Mouse (Mus musculus): ENCODE measurements around the gene Olfr131. TPM values are rescaled to one million over a fixed set of nuclear protein-coding genes. Genes with fewer than 3 reads are reported as not detected.
"Not testable (repeated sequence)": the region's sequence is repeated elsewhere in the genome, so short reads cannot be mapped to it uniquely, and the experiment has no call there.

Olfr131 gene
- not detected in 2 replicates for polyA plus RNA-seq (2016; fragmentation: Nextera tagmentation; extraction: Ambion mirVana)

GRCm38 (mm10) chr17:38088593-38088992 lies at the start of gene Olfr131:
Gene Olfr131, minus strand, starts transcription at chr17:38088693.
- no peak for ATAC-seq (ENCODE audit: insufficient number of reproducible peaks, low FRiP score)
- no peaks in the 10 kb centered on the region for H3K36me3 ChIP-seq
- no peaks in the 10 kb centered on the region for H3K27me3 ChIP-seq (replicated peaks)
- no peak within 1 kb of the TSS for H3K9ac ChIP-seq
- H3K9me3 ChIP-seq (replicated peaks): 0 out of 2 replicates have a peak, but pooled peaks cover under 1% of the 10 kb centered on the region
- H3K4me1 ChIP-seq (replicated peaks): no peaks in the 10 kb centered on the region
- H3K27ac ChIP-seq (ENCODE audit: poor library complexity, severe bottlenecking): no peak within 1 kb of the TSS
- no peak within 1 kb of the TSS for H3K4me2 ChIP-seq
- no peak within 1 kb of the TSS for H3K4me3 ChIP-seq

GRCm38 (mm10) chr17:38134426-38134825 lies 45.9 kb upstream of the Olfr131 start, which contains the start of gene Olfr132:
Gene Olfr132, minus strand, starts transcription at chr17:38134526.
- Histone ChIP-seq H3K27ac (ENCODE audit: poor library complexity, severe bottlenecking) (no peak within 1 kb of the TSS), H3K9ac (no peak within 1 kb of the TSS), H3K27me3 (replicated peaks) (no peaks in the 10 kb centered on the region), H3K9me3 (replicated peaks) (peaks cover 6% of the 10 kb centered on the region; the same call in 1 of the 2 replicates), H3K4me1 (replicated peaks) (no peaks in the 10 kb centered on the region), H3K36me3 (no peaks in the 10 kb centered on the region), H3K4me2 (no peak within 1 kb of the TSS), H3K4me3 (no peak within 1 kb of the TSS)
- ATAC-seq (ENCODE audit: insufficient number of reproducible peaks, low FRiP score): no peak
- whole genome bisulfite sequencing: 72% methylated on average over 1 of the region's 1 CpGs

GRCm38 (mm10) chr17:38125371-38125770 lies 36.9 kb upstream of the Olfr131 start:
- H3K27ac ChIP-seq (ENCODE audit: poor library complexity, severe bottlenecking); H3K9ac ChIP-seq; H3K27me3 ChIP-seq (replicated peaks); H3K4me3 ChIP-seq; H3K9me3 ChIP-seq (replicated peaks); H3K36me3 ChIP-seq; H3K4me1 ChIP-seq (replicated peaks); ATAC-seq (ENCODE audit: insufficient number of reproducible peaks, low FRiP score); H3K4me2 ChIP-seq: not testable (repeated sequence)
- WGBS: 61% methylated on average over 3 of the region's 3 CpGs

- WGBS: 64% methylated on average over 1 of the region's 1 CpGs
- H3K9ac ChIP-seq; ATAC-seq (ENCODE audit: insufficient number of reproducible peaks, low FRiP score): not testable (repeated sequence)
Observed at GRCm38 (mm10) chr17:38124199-38124598, 35.7 kb upstream of the Olfr131 start.

DNA sequence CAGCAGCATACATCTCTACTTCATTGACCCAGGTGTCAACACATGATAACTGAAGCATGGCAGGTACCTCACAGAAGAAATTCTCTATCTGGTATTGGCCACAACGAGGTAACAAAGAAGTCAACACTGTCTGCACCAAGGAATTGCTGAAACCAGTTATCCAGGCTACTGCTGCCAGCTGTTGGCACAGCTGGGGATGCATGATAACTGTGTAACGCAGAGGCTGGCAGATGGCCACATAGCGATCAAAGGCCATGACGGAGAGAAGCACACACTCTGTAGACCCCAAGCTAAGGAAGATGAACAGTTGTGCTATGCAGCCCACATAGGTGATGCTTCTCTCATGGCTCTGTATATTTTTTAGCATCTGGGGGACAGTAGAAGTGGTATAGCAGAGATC lies 6.1 kb downstream of the Olfr131 start:
- H3K27ac ChIP-seq (ENCODE audit: poor library complexity, severe bottlenecking): no peak overlapping the region
- no peaks in the 10 kb centered on the region for H3K36me3 ChIP-seq
- ATAC-seq (ENCODE audit: insufficient number of reproducible peaks, low FRiP score): no peak
- H3K4me2 ChIP-seq: no peak overlapping the region
- H3K27me3 ChIP-seq (replicated peaks): no peaks in the 10 kb centered on the region
- H3K9ac ChIP-seq: no peak overlapping the region
- H3K9me3 ChIP-seq (replicated peaks): peaks cover 9% of the 10 kb centered on the region
- WGBS: 73% methylated on average over 4 of the region's 4 CpGs
- H3K4me3 ChIP-seq: no peak overlapping the region
- H3K4me1 ChIP-seq (replicated peaks): no peaks in the 10 kb centered on the region

More at GRCm38 (mm10) chr17:38124199-38124598, 35.7 kb upstream of the Olfr131 start:
- H3K27me3 ChIP-seq (replicated peaks); H3K4me3 ChIP-seq; H3K4me1 ChIP-seq (replicated peaks); H3K27ac ChIP-seq (ENCODE audit: poor library complexity, severe bottlenecking); H3K4me2 ChIP-seq; H3K36me3 ChIP-seq; H3K9me3 ChIP-seq (replicated peaks): not testable (repeated sequence)

- no peak within 1 kb of the TSS for H3K4me2 ChIP-seq
- H3K27me3 ChIP-seq (replicated peaks): no peaks in the 10 kb centered on the region
- no peak within 1 kb of the TSS for H3K4me3 ChIP-seq
- H3K9ac ChIP-seq: no peak within 1 kb of the TSS
- no peaks in the 10 kb centered on the region for H3K9me3 ChIP-seq (replicated peaks)
- H3K27ac ChIP-seq (ENCODE audit: poor library complexity, severe bottlenecking): no peak within 1 kb of the TSS
- no peaks in the 10 kb centered on the region for H3K4me1 ChIP-seq (replicated peaks)
- H3K36me3 ChIP-seq: no peaks in the 10 kb centered on the region
- WGBS: 79% methylated on average over 1 of the region's 1 CpGs
- no peak for ATAC-seq (ENCODE audit: insufficient number of reproducible peaks, low FRiP score)
Observed at GRCm38 (mm10) chr17:38063621-38064020, 24.9 kb downstream of the Olfr131 start, which contains the start of gene Olfr130. Gene Olfr130, plus strand, starts transcription at chr17:38063921.

DNA sequence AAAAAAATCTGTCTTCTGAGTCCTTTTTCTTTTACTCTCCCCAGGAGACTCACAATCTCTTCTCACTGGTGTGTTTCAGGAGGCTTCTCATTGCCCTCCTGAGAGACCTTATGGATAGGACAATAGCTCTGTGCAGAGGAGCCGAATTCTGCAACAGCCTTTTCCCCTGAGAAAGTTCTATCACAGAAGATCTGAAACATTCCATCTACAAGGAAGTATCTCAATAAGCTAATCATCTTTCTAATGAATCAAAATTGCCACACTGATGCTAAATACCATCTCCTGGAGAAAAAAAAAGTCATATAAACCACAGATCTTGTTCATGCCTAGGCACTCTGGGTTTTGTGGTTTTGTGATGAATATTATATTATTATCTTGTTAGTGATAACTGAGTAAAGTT lies 28.5 kb downstream of the Olfr131 start, which contains the start of gene Olfr129:
Gene Olfr129, minus strand, starts transcription at position 101 of the 400 bp plus-strand sequence.
- H3K4me1 ChIP-seq (replicated peaks): no peaks in the 10 kb centered on the region
- no peak within 1 kb of the TSS for H3K27ac ChIP-seq (ENCODE audit: poor library complexity, severe bottlenecking)
- 59% methylated on average over 1 of the region's 1 CpGs for WGBS
- H3K36me3 ChIP-seq: no peaks in the 10 kb centered on the region
- no peak within 1 kb of the TSS for H3K9ac ChIP-seq
- no peak for ATAC-seq (ENCODE audit: insufficient number of reproducible peaks, low FRiP score)
- H3K4me3 ChIP-seq: no peak within 1 kb of the TSS
- no peak within 1 kb of the TSS for H3K4me2 ChIP-seq
- H3K27me3 ChIP-seq (replicated peaks): no peaks in the 10 kb centered on the region
- H3K9me3 ChIP-seq (replicated peaks): peaks cover 3% of the 10 kb centered on the region

Other genes starting within 250 kb of the Olfr131 start
- not detected in 2 replicates for gene Olfr126, start 241.2 kb downstream of the Olfr131 start, polyA plus RNA-seq (2016; fragmentation: Nextera tagmentation; extraction: Ambion mirVana)
- not detected in 2 replicates for gene Olfr127, start 188.3 kb downstream of the Olfr131 start, polyA plus RNA-seq (2016; fragmentation: Nextera tagmentation; extraction: Ambion mirVana)
- not detected in 2 replicates for gene Olfr128, start 168.1 kb downstream of the Olfr131 start, polyA plus RNA-seq (2016; fragmentation: Nextera tagmentation; extraction: Ambion mirVana)
- not detected in 2 replicates for gene Olfr761, start 135.6 kb downstream of the Olfr131 start, polyA plus RNA-seq (2016; fragmentation: Nextera tagmentation; extraction: Ambion mirVana)
- gene Olfr129, start 28.6 kb downstream of the Olfr131 start, polyA plus RNA-seq (2016; fragmentation: Nextera tagmentation; extraction: Ambion mirVana): not detected in 2 replicates
- gene Olfr130, start 24.8 kb downstream of the Olfr131 start, polyA plus RNA-seq (2016; fragmentation: Nextera tagmentation; extraction: Ambion mirVana): not detected in 2 replicates
- not detected in 2 replicates for gene Olfr132, start 45.8 kb upstream of the Olfr131 start, polyA plus RNA-seq (2016; fragmentation: Nextera tagmentation; extraction: Ambion mirVana)
- not detected in 2 replicates for gene Olfr133, start 56.6 kb upstream of the Olfr131 start, polyA plus RNA-seq (2016; fragmentation: Nextera tagmentation; extraction: Ambion mirVana)
- gene Olfr134, start 82.7 kb upstream of the Olfr131 start, polyA plus RNA-seq (2016; fragmentation: Nextera tagmentation; extraction: Ambion mirVana): not detected in 2 replicates
- not detected in 2 replicates for gene Olfr135, start 115.6 kb upstream of the Olfr131 start, polyA plus RNA-seq (2016; fragmentation: Nextera tagmentation; extraction: Ambion mirVana)
- gene Olfr138, start 172.3 kb upstream of the Olfr131 start, polyA plus RNA-seq (2016; fragmentation: Nextera tagmentation; extraction: Ambion mirVana): not detected in 2 replicates
- gene Olfr137, start 218.9 kb upstream of the Olfr131 start, polyA plus RNA-seq (2016; fragmentation: Nextera tagmentation; extraction: Ambion mirVana): not detected in 2 replicates
- not detected in 2 replicates for gene Olfr136, start 241.1 kb upstream of the Olfr131 start, polyA plus RNA-seq (2016; fragmentation: Nextera tagmentation; extraction: Ambion mirVana)

All from heart, embryonic 12.5 days (tissue).